Mouse (Mus musculus) 416B (cell line): Measurements from ENCODE around the gene Tes.

Source experiments
- DNase-seq: peaks from one replicate; pipeline ENCODE4 v3.0.0; 2011; ENCODE audit warnings: low read depth

The Tes gene

GRCm38 (mm10) chr6:17152551-17152950 lies 87.6 kb downstream of the Tes start:
- DNase-seq, result no peak
